Mouse (Mus musculus) ES-E14 (cell line): ENCODE data around the gene Gm40193.

ENCODE experiments used
- CHD2 ChIP-seq: IDR thresholded peaks from 2 replicates; pipeline ENCODE4 v1.6.1; 2014; ENCODE audit warnings: mild to moderate bottlenecking, low read depth, low read length, inconsistent platforms
- ZC3H11A ChIP-seq: IDR thresholded peaks from 2 replicates; pipeline ENCODE4 v1.6.1; 2012; ENCODE audit warnings: low read depth, mild to moderate bottlenecking, inconsistent platforms, low read length, borderline replicate concordance
- ZNF384 ChIP-seq: IDR thresholded peaks from 2 replicates; pipeline ENCODE4 v1.6.1; 2012; ENCODE audit warnings: low read depth, low read length, inconsistent platforms

DNA sequence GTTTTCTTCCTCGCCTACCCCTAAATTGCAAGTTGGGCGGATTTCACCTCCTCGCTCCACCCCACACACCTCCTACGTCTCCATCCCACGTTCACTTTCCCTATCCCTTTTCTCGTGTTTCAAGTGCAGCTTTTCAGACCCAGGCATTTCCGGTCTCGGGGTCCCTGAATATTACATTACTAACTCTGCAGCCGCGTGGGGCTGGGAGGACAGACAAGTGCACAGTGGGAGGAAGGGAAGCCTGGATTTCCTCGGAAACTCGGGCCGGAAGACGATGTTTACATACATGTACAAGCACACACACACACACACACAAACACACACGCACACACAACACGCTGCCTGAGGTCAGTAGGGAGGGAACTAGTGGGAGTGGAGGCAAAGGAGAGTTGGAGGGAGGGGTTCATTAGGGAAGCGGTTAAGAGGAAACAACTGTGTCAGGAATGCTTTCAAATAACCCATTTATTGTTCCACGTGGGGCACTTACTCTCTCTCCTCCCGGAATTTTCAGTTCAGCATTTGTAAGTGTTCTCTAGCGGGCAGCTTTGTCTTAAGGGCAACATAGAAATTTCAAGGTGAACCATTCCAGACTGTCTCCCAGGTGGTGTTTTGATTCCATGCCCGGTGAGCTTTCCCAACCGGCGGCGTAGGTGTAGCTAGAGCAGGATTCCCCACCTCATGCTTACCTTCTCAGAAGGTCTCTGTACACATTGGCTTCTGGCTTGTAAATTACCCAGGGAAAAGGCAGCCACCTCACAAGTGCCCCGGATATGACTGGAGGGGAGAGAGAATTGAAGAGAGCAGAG lies 30.9 kb upstream of the Gm40193 start:
- no peak for TF ChIP-seq ZC3H11A
- TF ChIP-seq CHD2, result no peak
- TF ChIP-seq ZNF384, result no peak
